Mouse (Mus musculus) kidney, adult 2 months (tissue): ENCODE results near the gene Cemip.

Experiments
- CTCF ChIP-seq: fragments of 200-500 bp; conservative IDR thresholded peaks from 2 replicates; pipeline ENCODE4 v1.5.1; 2011; ENCODE audit warnings: low read depth, mild to moderate bottlenecking, control low read depth, low read length, moderate library complexity, mixed read lengths; ENCODE audit not compliant: insufficient read depth, insufficient read length
- POLR2A ChIP-seq: fragments of 200-500 bp; IDR thresholded peaks from one replicate; pipeline ENCODE4 v1.6.1; 2011; ENCODE audit warnings: low read depth, low read length, control low read depth

GRCm38 (mm10) chr7:84032831-84033230 lies 53.5 kb downstream of the Cemip start:
- TF ChIP-seq CTCF, result no peak
- TF ChIP-seq POLR2A, result no peak
